Mouse (Mus musculus) ES-E14 (cell line): ENCODE results near the gene Pax8. TPM values are rescaled to one million over a fixed set of nuclear protein-coding genes. Genes with fewer than 3 reads are reported as not detected.

ENCODE experiments used
- DNase-seq: peaks from one replicate; pipeline ENCODE4 v3.0.0-alpha.2; 2013; ENCODE audit warnings: low read depth, low spot score
- H3K27ac ChIP-seq: 2 replicates; pipeline ENCODE4 v1.5.1; 2012; ENCODE audit warnings: low read depth, mild to moderate bottlenecking, low read length, moderate library complexity, mixed read lengths; ENCODE audit not compliant: poor library complexity, insufficient read depth, severe bottlenecking
- H3K36me3 ChIP-seq: 2 replicates; pipeline ENCODE4 v1.6.1; 2012; ENCODE audit warnings: mild to moderate bottlenecking, low read length, moderate library complexity, mixed read lengths; ENCODE audit not compliant: control insufficient read depth, poor library complexity, insufficient read depth, severe bottlenecking
- H3K4me1 ChIP-seq, 2 experiments: fragments of 150-350 bp in 1 of 2; sonication (generic) in 1 of 2; 2 replicates each; pipeline ENCODE4 v1.6.1; 2012; ENCODE audit warnings: low read length in 2 of 2, mild to moderate bottlenecking in 1 of 2, mixed read lengths in 1 of 2; ENCODE audit not compliant: control insufficient read depth in 2 of 2, insufficient read depth in 2 of 2, poor library complexity in 1 of 2
- H3K4me3 ChIP-seq, 2 experiments: fragments of 150-350 bp in 1 of 2; sonication (generic) in 1 of 2; 2 replicates each; pipeline ENCODE4 v1.5.1; 2012; ENCODE audit warnings: low read length in 2 of 2, low read depth in 1 of 2, mild to moderate bottlenecking in 1 of 2, mixed read lengths in 1 of 2; ENCODE audit not compliant: insufficient read depth in 1 of 2, poor library complexity in 1 of 2, severe bottlenecking in 1 of 2
- H3K9ac ChIP-seq: 2 replicates; pipeline ENCODE4 v1.6.1; 2012; ENCODE audit warnings: low read depth, mild to moderate bottlenecking, low read length, mixed read lengths; ENCODE audit not compliant: poor library complexity, insufficient read depth, severe bottlenecking
- H3K9me3 ChIP-seq: fragments of 150-350 bp; sonication (generic); 2 replicates; pipeline ENCODE4 v1.6.1; 2012; ENCODE audit warnings: low read depth, mild to moderate bottlenecking, low read length; ENCODE audit not compliant: control insufficient read depth, insufficient read depth
- CHD2 ChIP-seq: IDR thresholded peaks from 2 replicates; pipeline ENCODE4 v1.6.1; 2014; ENCODE audit warnings: mild to moderate bottlenecking, low read depth, low read length, inconsistent platforms
- HCFC1 ChIP-seq: IDR thresholded peaks from 2 replicates; pipeline ENCODE4 v1.6.1; 2012; ENCODE audit warnings: low read length, inconsistent platforms, borderline replicate concordance; ENCODE audit not compliant: insufficient read depth
- MAFK ChIP-seq: IDR thresholded peaks from 2 replicates; pipeline ENCODE4 v1.6.1; 2014; ENCODE audit warnings: mild to moderate bottlenecking, low read depth, low read length, inconsistent platforms; ENCODE audit not compliant: insufficient read depth
- ZC3H11A ChIP-seq: IDR thresholded peaks from 2 replicates; pipeline ENCODE4 v1.6.1; 2012; ENCODE audit warnings: low read depth, mild to moderate bottlenecking, inconsistent platforms, low read length, borderline replicate concordance
- ZNF384 ChIP-seq: IDR thresholded peaks from 2 replicates; pipeline ENCODE4 v1.6.1; 2012; ENCODE audit warnings: low read depth, low read length, inconsistent platforms
- in situ Hi-C, 2 experiments: fragments of 600-800 bp; cut with MboI; formaldehyde crosslinking; loops; one replicate each; pipeline ENCODE4 v1.15.1; 2025; ENCODE audit warnings: low sequenced_read_pairs in 2 of 2, inconsistent platforms in 1 of 2; ENCODE audit not compliant: unreplicated experiment in 2 of 2
- total RNA-seq: library from RNA; depleted of rRNA; stranded (reverse); fragments of 300-350 nt; gene quantifications from 2 replicates; pipeline ENCODE4 v1.2.3, GENCODE M21; 2012; rRNA removed

The Pax8 gene
- total RNA-seq, 1 experiment: 1.5 TPM

GRCm38 (mm10) chr2:24382456-24383230 lies 92.8 kb downstream of the Pax8 start:
- H3K9me3 ChIP-seq: no peaks in the 10 kb centered on the region
- H3K9ac ChIP-seq: no peak overlapping the region
- no peak overlapping the region for H3K27ac ChIP-seq
- peaks cover 4 to 8% of the 10 kb centered on the region in 2 experiments; a peak in 1 of 4 replicates for H3K4me1 ChIP-seq
- H3K36me3 ChIP-seq: no peaks in the 10 kb centered on the region
- no peak overlapping the region for H3K4me3 ChIP-seq
- TF ChIP-seq ZNF384: no peak
- TF ChIP-seq CHD2: no peak
- no peak for TF ChIP-seq ZC3H11A
- no peak for TF ChIP-seq MAFK
- no peak for TF ChIP-seq HCFC1
- no peak for DNase-seq
- in situ Hi-C loops: no loop called here

DNA sequence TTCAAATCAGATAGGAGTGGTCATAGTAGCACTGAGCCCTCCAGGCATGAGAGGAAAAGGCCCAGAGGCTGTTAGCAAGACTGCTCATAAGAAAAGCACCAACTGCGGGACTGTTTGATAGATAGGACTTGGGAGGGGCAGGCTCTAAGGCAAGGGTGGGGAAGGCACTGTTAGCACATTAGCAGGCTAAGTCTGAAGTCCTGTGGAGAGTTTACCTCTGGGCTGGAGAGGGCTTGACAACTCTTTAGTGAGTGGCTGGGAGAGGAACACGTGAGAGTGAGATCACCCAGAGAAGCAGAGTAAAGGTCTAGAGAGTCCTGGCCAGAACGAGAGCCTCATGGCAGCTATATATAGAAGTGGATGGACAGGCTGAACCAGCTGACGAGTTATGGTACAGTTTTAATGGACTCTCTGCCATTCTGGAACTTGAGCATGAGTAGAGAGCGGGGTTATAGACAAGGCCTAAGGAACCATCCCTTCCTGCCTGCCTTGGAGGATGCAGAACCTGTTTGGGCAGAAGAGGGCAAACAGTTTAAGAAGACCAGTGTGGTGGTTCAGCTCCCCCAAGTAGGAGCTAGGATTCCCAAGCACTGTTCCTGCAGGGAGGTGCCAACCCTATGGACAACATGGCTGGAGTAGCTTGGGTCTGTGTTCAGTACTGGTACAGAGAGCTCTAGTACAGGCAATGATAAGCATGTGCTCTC lies 96.5 kb downstream of the Pax8 start:
- Histone ChIP-seq H3K27ac (no peak overlapping the region), H3K9me3 (no peaks in the 10 kb centered on the region), H3K4me1 (no peaks in the 10 kb centered on the region), H3K4me3 (no peak overlapping the region), H3K9ac (no peak overlapping the region), H3K36me3 (no peaks in the 10 kb centered on the region)
- no peak for TF ChIP-seq HCFC1
- no peak for TF ChIP-seq MAFK
- TF ChIP-seq ZC3H11A: no peak
- TF ChIP-seq ZNF384: no peak
- TF ChIP-seq CHD2: no peak
- in situ Hi-C loops: no loop called here
- no peak for DNase-seq

Other genes starting within 250 kb of the Pax8 start
- not detected in 2 replicates for gene Il1f5, start 198.6 kb downstream of the Pax8 start, total RNA-seq
- gene Il1f10, start 184.4 kb downstream of the Pax8 start, total RNA-seq: not detected in 2 replicates
- not detected in 2 replicates for gene Il1rn, start 138.7 kb downstream of the Pax8 start, total RNA-seq
- 8.3 and 11.5 TPM in 2 replicates for gene Psd4, start 108.0 kb downstream of the Pax8 start, total RNA-seq